Mouse (Mus musculus): ENCODE results near the gene Spsb1.

GRCm38 (mm10) chr4:149977801-149978544 is 23.1 kb upstream of the Spsb1 start:
- TF ChIP-seq FLI1 (IDR thresholded peaks at IDR 0.05; ENCODE audit: low read length) (no peak), GATA1 (IDR thresholded peaks at IDR 0.05; ENCODE audit: borderline replicate concordance, low read length) (no peak)
